ENCODE assay signal across 8 mouse cellular contexts in the genomic region with DNA sequence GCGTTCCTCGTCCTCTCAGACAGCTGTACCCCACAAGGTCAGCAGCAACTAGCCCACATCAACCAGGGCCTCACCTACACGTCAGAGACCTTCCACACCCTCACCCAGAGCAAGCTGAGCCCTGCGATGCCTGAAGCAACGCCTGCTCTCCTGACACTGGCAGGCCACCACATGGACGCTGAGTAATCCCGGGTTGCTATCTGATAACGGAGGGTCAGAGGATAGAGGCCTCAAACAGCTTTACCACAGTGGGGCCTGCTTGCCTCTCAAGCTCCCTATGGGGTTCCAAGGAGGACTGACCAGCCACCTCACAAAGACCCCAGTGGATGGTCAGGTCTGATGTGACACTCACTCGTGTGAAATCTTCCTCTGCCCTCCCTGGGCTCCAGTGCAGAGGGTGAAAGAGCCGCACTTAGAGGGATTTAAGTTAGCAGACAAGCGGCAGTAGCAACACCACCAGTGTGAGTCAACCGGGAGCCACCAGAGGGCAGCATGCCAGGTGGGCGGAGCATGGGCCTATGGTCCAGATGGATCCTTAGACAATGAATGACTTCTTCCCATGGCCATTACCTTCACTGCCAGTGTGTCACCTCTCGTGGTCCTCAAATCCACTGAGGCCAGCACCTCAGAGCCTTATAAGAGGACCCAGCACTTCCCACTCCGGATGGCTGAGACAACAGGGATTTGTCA. TPM values are rescaled to one million over a fixed set of nuclear protein-coding genes. Genes with fewer than 3 reads are reported as not detected.
A peak's percentile ranks its signal among the peaks of the same experiment; 100 is the strongest.
DNase-seq lines count a peak whose midpoint lies in the region; ATAC-seq and TF ChIP-seq lines count a peak whose summit lies in the region.

No protein-coding gene starts in this region.

- no peaks in the 10 kb centered on the region for H3K9me3 ChIP-seq in forebrain, embryonic 12.5 days
- H3K9me3 ChIP-seq in hindbrain, postnatal 0 days (ENCODE audit: low read length) = no peaks in the 10 kb centered on the region

- no peak overlapping the region for H3K9ac ChIP-seq in forebrain, embryonic 12.5 days
- no peak overlapping the region for H3K9ac ChIP-seq in hindbrain, postnatal 0 days (replicated peaks; ENCODE audit: low read length)
- no peak overlapping the region for H3K9ac ChIP-seq in liver, adult 2 months (ENCODE audit: low read depth, low read length)

- H3K27ac ChIP-seq in thymus, adult 2 months (ENCODE audit: control insufficient read depth, insufficient read depth, low read length) = no peak overlapping the region
- 0 out of 2 replicates have a peak overlapping the region, but pooled peaks have one; percentile 13 for H3K27ac ChIP-seq in forebrain, embryonic 12.5 days
- no peak overlapping the region for H3K27ac ChIP-seq in hindbrain, postnatal 0 days
- no peak overlapping the region for H3K27ac ChIP-seq in liver, adult 2 months (replicated peaks; ENCODE audit: insufficient read depth, low read depth, low read length)
- H3K27ac ChIP-seq in olfactory bulb, adult 2 months (ENCODE audit: insufficient read depth, low read depth, low read length) = no peak overlapping the region

- H3K27me3 ChIP-seq in thymus, adult 2 months (ENCODE audit: control insufficient read depth, insufficient read depth, low read length) = no peaks in the 10 kb centered on the region
- H3K27me3 ChIP-seq in forebrain, embryonic 12.5 days = no peaks in the 10 kb centered on the region
- H3K27me3 ChIP-seq in hindbrain, postnatal 0 days (ENCODE audit: insufficient read depth, low read length) = no peaks in the 10 kb centered on the region
- H3K27me3 ChIP-seq in liver, adult 2 months (ENCODE audit: control insufficient read depth, insufficient read depth, low read length) = no peaks in the 10 kb centered on the region

- peaks cover 12% of the 10 kb centered on the region for H3K36me3 ChIP-seq in thymus, adult 2 months (ENCODE audit: control insufficient read depth, insufficient read depth, low read length)
- peaks cover 92% of the 10 kb centered on the region for H3K36me3 ChIP-seq in forebrain, embryonic 12.5 days (replicated peaks)
- H3K36me3 ChIP-seq in hindbrain, postnatal 0 days (ENCODE audit: insufficient read depth, low read length) = peaks cover 37% of the 10 kb centered on the region
- no peaks in the 10 kb centered on the region for H3K36me3 ChIP-seq in liver, adult 2 months (ENCODE audit: control insufficient read depth, insufficient read depth, low read length)

- H3K4me2 ChIP-seq in forebrain, embryonic 12.5 days = no peak overlapping the region
- no peak overlapping the region for H3K4me2 ChIP-seq in hindbrain, postnatal 0 days (ENCODE audit: low read depth, low read length)

- H3K4me1 ChIP-seq in thymus, adult 2 months (replicated peaks; ENCODE audit: control insufficient read depth, insufficient read depth, low read length) = peaks cover 8% of the 10 kb centered on the region
- peaks cover 27% of the 10 kb centered on the region for H3K4me1 ChIP-seq in forebrain, embryonic 12.5 days
- no peaks in the 10 kb centered on the region for H3K4me1 ChIP-seq in hindbrain, postnatal 0 days (ENCODE audit: insufficient read depth, low read length)
- H3K4me1 ChIP-seq in liver, adult 2 months (ENCODE audit: control insufficient read depth, insufficient read depth, low read length) = no peaks in the 10 kb centered on the region
- H3K4me1 ChIP-seq in olfactory bulb, adult 2 months (ENCODE audit: control insufficient read depth, insufficient read depth, low read length) = peaks cover 42% of the 10 kb centered on the region

- TF ChIP-seq POLR2A in thymus, adult 2 months (IDR thresholded peaks at IDR 0.05; ENCODE audit: control insufficient read depth, extremely low read depth, insufficient read depth, low read length, poor library complexity) = no peak
- TF ChIP-seq POLR2A in liver, adult 2 months (IDR thresholded peaks at IDR 0.05; ENCODE audit: extremely low read depth, insufficient read depth, low read length) = no peak
- no peak for TF ChIP-seq POLR2A in olfactory bulb, adult 2 months (IDR thresholded peaks at IDR 0.05; ENCODE audit: insufficient read depth, low read depth, low read length)

- no peak overlapping the region for H3K4me3 ChIP-seq in thymus, adult 2 months (ENCODE audit: control insufficient read depth, insufficient read depth, low read length)
- no peak overlapping the region for H3K4me3 ChIP-seq in forebrain, embryonic 12.5 days (replicated peaks)
- H3K4me3 ChIP-seq in hindbrain, postnatal 0 days (ENCODE audit: low read length) = no peak overlapping the region
- no peak overlapping the region for H3K4me3 ChIP-seq in liver, adult 2 months (ENCODE audit: insufficient read depth, low read depth, low read length)
- no peak overlapping the region for H3K4me3 ChIP-seq in olfactory bulb, adult 2 months (ENCODE audit: insufficient read depth, low read depth, low read length)

- TF ChIP-seq CTCF in thymus, adult 2 months (IDR thresholded peaks at IDR 0.05; ENCODE audit: borderline replicate concordance, control insufficient read depth, extremely low read depth, insufficient read depth, low read length, poor library complexity) = peak; percentile 78; the same call in 1 of the 2 replicates
- peak; percentile 81 for TF ChIP-seq CTCF in hindbrain, postnatal 0 days (IDR thresholded peaks at IDR 0.05; ENCODE audit: low read depth)
- peak; percentile 82 for TF ChIP-seq CTCF in liver, adult 2 months (IDR thresholded peaks at IDR 0.05; ENCODE audit: low read depth, low read length)
- peak; percentile 28; the same call in 1 of the 2 replicates for TF ChIP-seq CTCF in olfactory bulb, adult 2 months (IDR thresholded peaks at IDR 0.05; ENCODE audit: insufficient read depth, low read depth, low read length)

- peak; percentile 70 for DNase-seq in thymus, adult 2 months
- no peak for DNase-seq in thymus, adult 18-20 months
- DNase-seq in brain, adult 2 months (ENCODE audit: low read depth, low spot score) = peak; percentile 93
- DNase-seq in hindbrain, postnatal 0 days (ENCODE audit: low spot score) = peak; percentile 86
- peak; percentile 42 for DNase-seq in liver, adult 2 months (ENCODE audit: extremely low read depth, low read depth, low spot score)
- peak; percentile 62 to 69 for DNase-seq in thymus, postnatal 36 days

- ATAC-seq in forebrain, embryonic 12.5 days (ENCODE audit: low FRiP score) = no peak
- ATAC-seq in hindbrain, postnatal 0 days = peak; percentile 10; the same call in 1 of the 2 replicates

- peaks cover 4% of the 10 kb centered on the region; the same call in 1 of the 2 replicates for H3K79me2 ChIP-seq in liver, adult 2 months (ENCODE audit: control insufficient read depth, insufficient read depth, low read length)

- 82% methylated on average over 15 of the region's 15 CpGs for WGBS in thymus, adult 2 months
- 75% methylated on average over 15 of the region's 15 CpGs for WGBS in forebrain, embryonic 12.5 days
- whole genome bisulfite sequencing in hindbrain, postnatal 0 days = 67% methylated on average over 15 of the region's 15 CpGs
- 63% methylated on average over 15 of the region's 15 CpGs for WGBS in liver, adult 2 months
- WGBS in olfactory bulb, adult 2 months = 70% methylated on average over 15 of the region's 15 CpGs

RNA-seq across cellular contexts. Expression of gene Tmem201, which starts 12.0 kb away (rescaled TPM):
- 71.7 and 79.0 TPM in 2 replicates for polyA plus RNA-seq in thymus, adult 2 months (2012; rRNA removed)
- 39.4 and 41.0 TPM in 2 replicates for polyA plus RNA-seq in forebrain, embryonic 12.5 days (2016; fragmentation: Nextera tagmentation; extraction: Ambion mirVana)
- total RNA-seq in hindbrain, postnatal 0 days (2014; rRNA removed) = 69.8 and 80.2 TPM in 2 replicates
- polyA plus RNA-seq in hindbrain, postnatal 0 days (2015; fragmentation: Nextera tagmentation; extraction: Ambion mirVana) = 41.2 and 44.7 TPM in 2 replicates
- total RNA-seq in liver, adult 2 months (2014; rRNA removed) = 6.5 and 8.2 TPM in 2 replicates
- polyA plus RNA-seq in liver, adult 2 months (2012; rRNA removed) = 23.4 and 25.2 TPM in 2 replicates
- polyA plus RNA-seq in olfactory bulb, adult 2 months (2012; ENCODE audit: insufficient read depth, insufficient read length, low replicate concordance, missing spikeins) = not detected in 2 replicates

RNA-seq across cellular contexts. Expression of gene Pik3cd, which starts 23.4 kb away (rescaled TPM):
- 106 and 120 TPM in 2 replicates for polyA plus RNA-seq in thymus, adult 2 months (2012; rRNA removed)
- 9.4 and 10.4 TPM in 2 replicates for polyA plus RNA-seq in forebrain, embryonic 12.5 days (2016; fragmentation: Nextera tagmentation; extraction: Ambion mirVana)
- 17.4 and 20.8 TPM in 2 replicates for total RNA-seq in hindbrain, postnatal 0 days (2014; rRNA removed)
- polyA plus RNA-seq in hindbrain, postnatal 0 days (2015; fragmentation: Nextera tagmentation; extraction: Ambion mirVana) = 9.2 and 10.1 TPM in 2 replicates
- total RNA-seq in liver, adult 2 months (2014; rRNA removed) = 2.3 and 3.0 TPM in 2 replicates
- polyA plus RNA-seq in liver, adult 2 months (2012; rRNA removed) = 1.6 and 2.2 TPM in 2 replicates
- not detected in 2 replicates for polyA plus RNA-seq in olfactory bulb, adult 2 months (2012; ENCODE audit: insufficient read depth, insufficient read length, low replicate concordance, missing spikeins)

RNA-seq across cellular contexts. Expression of gene Slc25a33, which starts 48.3 kb away (rescaled TPM):
- 7.2 and 7.3 TPM in 2 replicates for polyA plus RNA-seq in thymus, adult 2 months (2012; rRNA removed)
- 12.1 and 12.6 TPM in 2 replicates for polyA plus RNA-seq in forebrain, embryonic 12.5 days (2016; fragmentation: Nextera tagmentation; extraction: Ambion mirVana)
- 20.4 and 21.6 TPM in 2 replicates for total RNA-seq in hindbrain, postnatal 0 days (2014; rRNA removed)
- polyA plus RNA-seq in hindbrain, postnatal 0 days (2015; fragmentation: Nextera tagmentation; extraction: Ambion mirVana) = 38.2 and 39.6 TPM in 2 replicates
- total RNA-seq in liver, adult 2 months (2014; rRNA removed) = 14.3 and 21.5 TPM in 2 replicates
- 11.0 and 12.7 TPM in 2 replicates for polyA plus RNA-seq in liver, adult 2 months (2012; rRNA removed)
- not detected in 2 replicates for polyA plus RNA-seq in olfactory bulb, adult 2 months (2012; ENCODE audit: insufficient read depth, insufficient read length, low replicate concordance, missing spikeins)

Comparison
In these comparisons a context has a peak if more than half of its experiments do, and no peak if none do; other contexts are left out.
1. DNase-seq: peak in thymus, adult 2 months (single experiment), brain, adult 2 months (single experiment), hindbrain, postnatal 0 days (single experiment), liver, adult 2 months (single experiment) and thymus, postnatal 36 days (2 of 2); none in thymus, adult 18-20 months (0 of 2).
2. CTCF ChIP-seq: peak in every context shown above with its lines; median percentile 82 in liver, adult 2 months; 81 in hindbrain, postnatal 0 days; 78 in thymus, adult 2 months; 28 in olfactory bulb, adult 2 months.